Mouse (Mus musculus) embryonic facial prominence, embryonic 12.5 days (tissue): ENCODE measurements around the gene Naaa. TPM values are rescaled to one million over a fixed set of nuclear protein-coding genes. Genes with fewer than 3 reads are reported as not detected.

Source experiments
- polyA plus RNA-seq: library from polyadenylated mRNA; unstranded; fragments of >200 nt; fragmentation: Nextera tagmentation; extraction: Ambion mirVana; gene quantifications from 2 replicates; pipeline ENCODE4 v1.2.1, GENCODE M21; 2016

Gene Naaa
- polyA plus RNA-seq, 1 experiment from 2014 or later = 5.7 TPM

Other genes starting within 250 kb of the Naaa start
- 0.91 and 1.0 TPM in 2 replicates for gene Cdkl2, start 234.3 kb downstream of the Naaa start, polyA plus RNA-seq
- 218 and 225 TPM in 2 replicates for gene G3bp2, start 194.5 kb downstream of the Naaa start, polyA plus RNA-seq
- 45.7 and 49.3 TPM in 2 replicates for gene Uso1, start 140.2 kb downstream of the Naaa start, polyA plus RNA-seq
- gene U90926, start 62.8 kb downstream of the Naaa start, polyA plus RNA-seq = not detected in 2 replicates
- 0.26 and 0.53 TPM in 2 replicates for gene Ppef2, start 21.9 kb downstream of the Naaa start, polyA plus RNA-seq
- gene Sdad1, start 32.3 kb upstream of the Naaa start, polyA plus RNA-seq = 42.6 and 44.7 TPM in 2 replicates
- not detected in 2 replicates for gene Cxcl9, start 49.9 kb upstream of the Naaa start, polyA plus RNA-seq
- 2.9 and 4.2 TPM in 2 replicates for gene Art3, start 53.7 kb upstream of the Naaa start, polyA plus RNA-seq
- 0.29 and 0.34 TPM in 2 replicates for gene Cxcl10, start 70.7 kb upstream of the Naaa start, polyA plus RNA-seq
- gene Nup54, start 157.0 kb upstream of the Naaa start, polyA plus RNA-seq = 57.0 and 61.1 TPM in 2 replicates
- 8.2 and 9.3 TPM in 2 replicates for gene Scarb2, start 228.7 kb upstream of the Naaa start, polyA plus RNA-seq